Mouse (Mus musculus) gonadal fat pad, adult 2 months (tissue): ENCODE results near the gene Adgrb3. TPM values are rescaled to one million over a fixed set of nuclear protein-coding genes. Genes with fewer than 3 reads are reported as not detected.
"Not testable (repeated sequence)": the region's sequence is repeated elsewhere in the genome, so short reads cannot be mapped to it uniquely, and the experiment has no call there.

Experiments used
- DNase-seq: peaks from one replicate; pipeline ENCODE4 v3.0.0-alpha.2; 2012; ENCODE audit warnings: low read depth
- polyA plus RNA-seq: library from polyadenylated mRNA; depleted of rRNA; stranded (reverse); fragments of >200 nt; gene quantifications from 2 replicates; pipeline ENCODE4 v1.2.3, GENCODE M21; 2012

The Adgrb3 gene
- polyA plus RNA-seq, 1 experiment: not detected

- no peak for DNase-seq
Measured at GRCm38 (mm10) chr1:25744736-25745135, 84.8 kb downstream of the Adgrb3 start.

DNA sequence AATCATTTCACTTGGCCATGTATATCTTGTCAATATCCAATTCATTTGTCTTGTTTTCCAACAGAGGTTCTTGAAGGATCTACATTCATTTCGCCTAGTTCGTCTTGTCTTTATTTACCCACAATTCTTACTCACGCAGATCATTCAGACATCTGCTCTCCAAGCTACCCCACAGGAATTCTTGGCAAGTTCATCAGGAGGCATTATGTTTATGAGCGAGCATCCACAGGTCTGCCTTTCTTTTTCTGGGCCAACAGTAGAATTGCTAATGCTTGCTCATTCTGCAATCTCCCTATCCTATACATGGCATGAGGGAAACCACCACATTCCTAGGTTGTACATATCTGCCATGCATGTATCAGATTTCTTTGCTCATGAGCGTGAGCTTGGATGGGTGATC is 99.7 kb downstream of the Adgrb3 start:
- DNase-seq: no peak

GRCm38 (mm10) chr1:25711474-25711873 is 118.0 kb downstream of the Adgrb3 start:
- DNase-seq: no peak

DNA sequence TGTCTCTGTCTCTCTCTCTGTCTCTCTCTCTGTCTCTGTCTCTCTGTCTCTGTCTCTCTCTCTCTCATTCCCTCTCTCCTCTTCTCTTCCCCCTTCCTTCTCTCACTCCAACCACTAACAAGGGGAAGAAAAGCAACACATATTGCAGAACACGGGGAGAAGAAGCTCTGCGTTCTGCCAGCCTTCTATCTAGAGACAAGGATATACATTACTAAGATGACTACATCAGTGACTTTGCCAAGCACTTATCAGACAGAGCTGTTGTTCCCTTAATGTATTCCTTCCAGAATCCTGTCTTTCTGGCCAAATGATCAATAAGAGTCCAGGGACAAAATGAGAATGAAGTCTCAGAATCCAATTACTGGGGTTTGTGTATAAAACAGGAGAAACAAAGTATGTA is 123.2 kb downstream of the Adgrb3 start:
- no peak for DNase-seq

DNA sequence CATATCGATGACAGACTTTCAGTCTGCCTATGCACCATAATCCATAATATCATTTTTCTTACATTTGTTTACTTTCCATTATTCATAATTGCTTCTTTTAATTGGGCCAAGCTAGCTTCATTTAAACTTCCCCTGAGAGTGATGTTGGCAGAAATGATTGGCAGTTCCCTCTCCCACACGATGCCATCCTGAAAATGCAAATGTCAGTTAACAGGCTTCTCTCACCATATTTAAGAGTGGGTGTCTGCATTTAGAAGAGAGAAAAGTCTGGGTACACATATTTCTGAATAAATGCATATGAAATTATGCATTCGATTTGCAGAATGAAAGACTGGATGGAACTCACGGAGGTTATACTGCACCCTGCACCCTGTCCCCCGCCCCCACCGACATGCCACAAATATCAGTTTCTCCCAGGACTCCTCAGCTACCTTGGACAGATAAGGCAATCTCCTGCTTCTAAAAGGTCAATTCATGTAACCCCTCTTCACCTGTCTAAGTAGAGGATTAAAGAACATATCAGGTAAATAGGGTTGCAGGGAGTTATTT is 130.7 kb downstream of the Adgrb3 start:
- no peak for DNase-seq

- no peak for DNase-seq
Measured at GRCm38 (mm10) chr1:25697179-25697578, 132.3 kb downstream of the Adgrb3 start.

DNA sequence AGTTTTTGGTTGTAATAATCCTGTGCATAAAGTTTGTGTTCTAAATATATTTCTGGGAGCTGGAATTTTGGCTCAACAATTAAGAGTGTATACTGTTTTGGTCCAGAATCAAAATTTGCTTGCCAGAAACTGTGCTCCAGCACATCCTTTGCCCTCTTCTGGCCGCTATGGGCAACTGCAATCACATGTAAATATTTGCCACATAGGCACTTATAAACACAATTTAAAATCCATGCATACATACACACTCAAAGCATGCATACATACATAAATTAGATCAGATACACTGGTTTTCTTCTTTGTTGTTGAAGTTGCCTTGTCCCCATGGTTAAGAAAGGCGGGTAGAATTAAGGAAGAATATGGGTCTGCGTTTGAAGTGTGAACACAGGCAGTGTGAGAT is 132.7 kb downstream of the Adgrb3 start:
- no peak for DNase-seq

DNA sequence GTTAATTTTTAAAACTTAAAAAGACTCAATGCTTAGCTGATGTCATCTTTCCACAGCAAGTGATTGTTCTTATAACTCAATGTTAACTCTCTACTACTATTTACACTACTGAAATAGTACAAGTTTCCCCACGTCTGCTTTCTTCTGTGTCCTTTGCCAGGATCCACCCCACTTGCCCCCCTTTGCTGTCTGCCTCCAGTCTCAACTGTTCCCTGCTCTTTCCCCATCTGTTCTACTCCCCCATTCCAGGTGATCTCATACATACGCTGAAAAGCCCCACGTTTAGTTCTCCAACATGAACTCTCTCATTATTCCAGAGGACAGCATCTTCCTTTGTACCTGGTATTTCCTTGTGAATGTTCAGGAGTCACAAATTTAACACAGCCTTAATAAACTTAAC is 147.4 kb downstream of the Adgrb3 start:
- DNase-seq: no peak

GRCm38 (mm10) chr1:25679656-25680055 is 149.9 kb downstream of the Adgrb3 start:
- DNase-seq: no peak

DNA sequence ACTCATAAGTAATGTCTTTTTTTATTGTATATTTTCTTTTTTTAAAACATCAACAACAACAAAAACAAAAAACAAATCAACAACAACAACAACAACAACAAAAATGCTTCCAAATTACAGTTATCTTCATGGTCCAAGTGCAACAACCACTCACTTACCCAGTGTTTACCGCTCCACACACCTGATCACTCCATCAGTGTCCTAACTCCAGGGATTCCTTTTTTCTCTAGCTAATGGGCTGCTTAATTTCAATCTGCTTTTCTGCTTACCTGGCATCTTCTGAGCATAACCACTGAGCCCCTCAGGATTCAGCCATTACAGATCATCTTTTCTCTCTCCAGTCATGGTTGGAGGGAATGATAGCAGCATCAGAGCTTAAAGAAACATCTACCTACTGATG is 176.8 kb downstream of the Adgrb3 start:
- no peak for DNase-seq

DNA sequence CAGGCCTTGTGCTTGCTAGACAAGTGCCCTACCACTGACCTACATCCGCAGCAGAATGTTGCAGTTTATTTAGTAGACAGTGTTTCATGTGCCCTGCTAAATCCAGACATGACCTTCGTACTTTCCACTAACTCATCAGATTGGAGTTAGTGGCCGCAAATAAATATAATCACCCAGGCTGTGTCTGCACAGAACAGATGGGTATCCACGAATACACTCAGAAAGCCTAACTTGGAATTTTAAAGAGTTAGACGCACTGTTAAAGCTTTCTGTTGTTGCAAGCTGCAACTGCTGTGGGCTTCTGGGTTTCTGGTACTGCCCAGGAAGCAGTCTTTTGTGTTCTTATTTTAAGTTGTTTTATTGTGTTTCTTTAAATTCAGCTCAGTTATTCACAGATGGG is 185.3 kb downstream of the Adgrb3 start:
- DNase-seq: no peak

DNA sequence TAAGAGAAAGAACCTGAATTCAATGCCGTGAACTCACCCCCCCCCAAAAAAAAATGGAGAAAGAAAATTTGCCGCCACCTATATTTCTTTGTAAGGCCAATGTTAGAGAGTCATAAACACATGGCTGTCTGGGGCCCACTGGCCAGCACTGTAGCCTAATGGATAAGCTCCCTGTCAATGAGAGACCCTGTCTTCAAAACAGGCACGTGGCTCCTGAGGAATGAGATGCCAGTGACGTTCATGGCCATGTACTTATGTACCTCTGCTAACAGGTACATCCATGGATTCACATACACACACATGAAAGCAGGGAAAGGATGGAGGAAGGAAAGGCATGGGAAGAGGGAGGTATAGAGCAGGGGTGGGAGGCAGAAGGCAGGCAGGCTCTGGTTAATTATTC is 208.0 kb downstream of the Adgrb3 start:
- no peak for DNase-seq

GRCm38 (mm10) chr1:25616954-25617353 is 212.6 kb downstream of the Adgrb3 start:
- DNase-seq: no peak

GRCm38 (mm10) chr1:25610776-25611175 is 218.7 kb downstream of the Adgrb3 start:
- not testable (repeated sequence) for DNase-seq

- no peak for DNase-seq
Measured at GRCm38 (mm10) chr1:25598941-25599340, 230.6 kb downstream of the Adgrb3 start.

DNA sequence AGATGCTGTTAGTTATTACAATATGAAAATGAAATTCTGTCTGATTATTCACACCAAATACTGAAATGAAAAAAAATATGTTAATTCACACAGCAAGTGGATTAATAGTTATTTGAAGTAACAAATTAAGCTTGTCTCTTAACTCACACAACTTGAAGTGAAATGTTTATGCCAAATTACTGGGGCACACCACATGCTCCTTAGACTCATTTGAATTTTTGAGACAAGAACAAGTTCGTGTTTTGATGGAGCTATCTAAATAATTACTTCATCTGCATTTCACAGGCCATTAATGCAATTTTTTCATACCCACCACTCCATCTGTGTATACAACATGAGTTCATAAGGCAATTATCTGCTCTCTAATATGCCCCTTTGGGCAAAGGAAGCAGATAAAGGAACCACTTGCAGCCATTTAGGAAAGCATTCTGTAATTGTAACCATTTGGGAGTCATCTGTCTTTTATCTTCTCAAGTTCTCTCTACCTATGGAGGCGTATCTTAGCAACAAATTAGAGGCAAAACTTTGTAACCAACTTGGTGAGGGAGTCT is 240.9 kb downstream of the Adgrb3 start:
- no peak for DNase-seq

GRCm38 (mm10) chr1:25581698-25582097 is 247.8 kb downstream of the Adgrb3 start:
- no peak for DNase-seq

- DNase-seq: no peak
Measured at GRCm38 (mm10) chr1:25577836-25578235, 251.7 kb downstream of the Adgrb3 start.

- no peak for DNase-seq
Measured at GRCm38 (mm10) chr1:25576598-25576997, 252.9 kb downstream of the Adgrb3 start.

GRCm38 (mm10) chr1:25568096-25568495 is 261.4 kb downstream of the Adgrb3 start:
- no peak for DNase-seq

- no peak for DNase-seq
Measured at GRCm38 (mm10) chr1:25546072-25546471, 283.4 kb downstream of the Adgrb3 start.

- DNase-seq: no peak
Measured at GRCm38 (mm10) chr1:25543915-25544314, 285.6 kb downstream of the Adgrb3 start.

GRCm38 (mm10) chr1:25542891-25543290 is 286.6 kb downstream of the Adgrb3 start:
- no peak for DNase-seq

GRCm38 (mm10) chr1:25526976-25527375 is 302.5 kb downstream of the Adgrb3 start:
- DNase-seq: no peak
